Mouse (Mus musculus) erythroblast, embryonic 14.5 days (primary cell): Measurements from ENCODE around the gene Vmn2r19.

Experiments used
- GATA1 ChIP-seq: IDR thresholded peaks from 2 replicates; pipeline ENCODE4 v1.6.1; 2012; ENCODE audit warnings: low read length, inconsistent platforms, mixed read lengths
- TAL1 ChIP-seq: IDR thresholded peaks from 3 replicates; pipeline ENCODE4 v1.6.1; 2012; ENCODE audit warnings: low read length, inconsistent platforms, mixed read lengths

DNA sequence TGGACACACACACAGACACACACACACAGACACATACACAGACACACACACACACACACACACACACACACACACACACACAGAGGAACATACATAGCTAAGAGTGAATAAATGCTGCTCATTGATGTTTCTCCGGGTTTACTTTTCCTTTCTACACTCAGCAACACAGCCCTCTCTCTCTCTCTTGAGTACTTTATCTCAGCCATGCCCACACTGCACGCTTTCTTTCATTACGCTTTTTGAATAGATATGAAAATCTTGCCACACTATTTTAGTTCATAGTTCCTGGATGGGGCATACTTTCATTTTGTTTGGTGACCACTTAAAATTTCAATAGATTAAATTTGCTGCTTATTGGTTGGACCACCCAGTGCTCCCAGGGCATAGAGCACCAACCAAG lies 43.9 kb upstream of the Vmn2r19 start:
- TF ChIP-seq GATA1 (no peak), TAL1 (no peak)
